Mouse (Mus musculus) layer of hippocampus, adult 11-12 months (tissue): ENCODE measurements at regions not wholly inside any gene's neighbourhood (a gene's known extent, or its start where the extent isn't known, plus 50 kb on each side); places are given as distances from the start of the nearest gene placed in this dataset.

Experiments
- DNase-seq: peaks from one replicate; pipeline ENCODE4 v3.0.0; 2022; ENCODE audit warnings: low spot score

DNA sequence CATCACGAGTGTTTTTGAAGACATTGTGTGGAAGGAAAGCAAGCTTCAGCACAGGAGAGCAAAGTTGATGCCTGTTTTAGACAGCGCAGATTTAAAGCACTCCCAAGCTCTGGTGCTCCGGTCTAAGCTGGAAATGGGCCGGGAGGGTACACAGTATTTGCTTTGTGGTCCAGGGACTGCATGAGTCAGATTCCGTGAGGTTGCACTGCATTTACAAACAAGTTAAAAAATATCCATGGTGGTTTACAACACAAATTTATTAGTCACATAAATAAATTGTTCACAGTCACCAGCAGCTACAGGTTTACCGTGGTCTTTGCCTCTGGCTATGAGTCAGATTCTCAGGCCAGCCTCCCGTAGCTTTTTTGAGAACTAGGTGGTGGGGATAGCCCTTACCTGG is 312.0 kb downstream of the Ptprc start:
- DNase-seq, result no peak

DNA sequence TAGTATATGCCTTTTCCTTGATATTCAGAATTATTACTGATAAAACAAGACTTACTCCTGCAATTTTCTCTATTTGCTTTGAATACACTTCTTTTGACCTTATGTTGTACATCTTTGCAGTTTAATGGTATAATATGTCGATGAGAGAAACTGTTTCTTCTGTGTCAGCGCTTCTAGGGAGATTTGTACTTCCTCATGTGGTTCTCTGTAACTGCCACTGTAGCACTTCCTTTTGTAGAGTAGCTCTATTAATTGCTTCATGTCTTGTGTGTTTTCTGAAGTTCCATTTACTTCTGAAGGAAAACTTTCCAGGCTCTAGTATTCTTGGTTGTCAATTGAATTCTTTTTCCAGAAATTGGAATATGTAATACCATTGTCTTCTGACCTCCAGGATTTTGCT is 323.2 kb downstream of the Ptprc start:
- no peak for DNase-seq

DNA sequence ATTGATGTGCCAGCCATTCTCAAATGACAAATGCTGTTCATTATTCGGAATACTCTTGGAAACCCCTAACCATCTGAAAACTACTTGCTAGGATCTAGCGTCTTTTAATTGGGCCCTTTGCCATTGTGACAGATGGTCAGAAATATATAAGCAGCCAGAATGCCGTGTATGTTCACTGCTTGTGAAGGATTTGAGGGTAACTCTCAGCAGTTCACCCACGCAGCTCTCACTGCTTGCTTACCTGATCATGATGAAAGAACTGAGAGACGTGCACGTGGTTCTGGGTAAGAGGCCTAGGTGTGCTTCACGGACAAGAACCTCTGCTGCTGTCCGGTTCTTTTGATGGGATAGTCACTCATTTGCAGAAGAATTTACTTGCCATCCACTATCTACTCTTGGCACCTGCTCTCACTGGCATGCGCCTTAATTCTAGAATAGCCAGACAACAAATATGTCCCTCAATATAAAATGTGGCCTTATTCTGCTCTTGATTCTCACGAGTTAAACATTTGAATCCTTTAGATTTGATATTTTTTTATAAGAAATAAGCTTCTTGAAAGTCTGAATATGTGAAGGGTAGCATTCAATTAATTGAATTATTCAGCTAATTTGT is 328.1 kb downstream of the Ptprc start:
- peak; percentile 6 for DNase-seq

DNA sequence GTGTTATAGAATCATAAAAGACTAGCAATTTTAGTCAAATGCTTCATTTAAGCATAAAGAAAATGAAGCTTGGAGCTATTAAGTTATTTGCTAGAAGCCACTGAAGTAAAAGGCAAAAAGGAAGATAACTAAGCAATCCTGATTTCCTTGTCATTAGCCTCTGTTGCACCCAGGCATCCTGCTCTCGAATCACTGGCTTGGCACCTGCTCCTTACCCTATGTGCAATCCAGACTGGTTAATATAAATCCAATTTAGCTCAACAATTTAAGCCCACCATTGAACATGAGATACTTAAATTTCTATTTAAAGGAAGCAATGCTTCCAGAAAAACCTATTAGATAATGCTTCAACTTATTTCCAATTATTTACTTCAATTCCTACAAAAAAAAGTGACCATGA is 328.7 kb downstream of the Ptprc start:
- no peak for DNase-seq

DNA sequence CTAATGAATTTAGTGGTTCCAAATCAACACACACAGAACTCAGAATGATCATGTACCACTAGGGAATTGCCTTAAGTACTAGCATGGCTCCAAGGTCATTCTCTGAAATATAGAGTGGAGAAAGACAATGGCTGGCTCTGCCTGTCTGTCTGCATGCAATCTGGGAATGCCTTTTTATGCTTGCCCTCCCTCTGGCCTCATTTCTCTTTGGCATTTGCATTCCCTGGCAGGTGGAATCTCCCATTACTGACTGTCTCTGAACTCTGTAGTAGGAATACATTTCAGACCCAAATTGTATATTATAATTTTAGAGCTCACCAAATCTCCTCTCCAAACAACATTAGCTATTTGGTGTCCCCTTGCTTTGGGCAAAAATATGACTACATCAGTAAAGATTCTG is 335.0 kb downstream of the Ptprc start:
- DNase-seq, result no peak

DNA sequence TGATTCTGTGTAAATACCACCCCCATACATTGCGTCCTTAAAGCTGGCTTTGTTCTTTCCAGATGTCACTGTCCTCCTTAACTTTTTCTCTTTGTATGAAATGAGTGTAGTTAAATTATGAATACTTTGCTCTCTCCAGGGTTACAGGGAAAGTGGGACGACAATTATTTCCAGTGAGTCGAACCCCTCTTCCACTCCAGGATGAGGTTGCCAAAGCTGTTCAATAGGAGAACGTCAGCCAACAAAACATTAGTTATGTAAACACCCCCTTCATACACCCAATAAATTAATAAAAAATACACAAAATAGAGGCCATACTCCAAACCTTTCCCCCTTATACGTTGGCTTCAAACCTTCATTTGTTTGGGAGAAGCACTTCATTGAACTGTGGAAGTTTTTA is 335.8 kb downstream of the Ptprc start:
- DNase-seq, result no peak

DNA sequence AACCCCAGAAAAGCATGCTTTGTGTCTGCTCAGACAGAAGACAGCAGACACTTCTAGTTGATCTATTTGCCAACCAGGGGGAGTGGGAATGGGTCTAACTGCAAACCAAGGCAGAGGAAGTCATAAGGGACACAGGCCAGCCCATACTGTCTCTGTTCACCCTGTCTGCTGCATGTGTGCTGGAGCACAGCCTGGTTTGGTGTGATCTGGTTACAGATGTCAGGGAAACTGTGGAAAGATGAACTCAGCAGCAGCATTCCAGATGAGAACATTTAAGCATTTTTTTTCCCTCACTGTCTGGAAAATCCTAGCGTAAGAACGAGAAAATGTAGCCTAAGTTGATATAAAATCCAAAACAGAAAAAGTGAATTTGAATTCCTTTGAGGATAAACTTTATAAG is 336.2 kb downstream of the Ptprc start:
- no peak for DNase-seq

DNA sequence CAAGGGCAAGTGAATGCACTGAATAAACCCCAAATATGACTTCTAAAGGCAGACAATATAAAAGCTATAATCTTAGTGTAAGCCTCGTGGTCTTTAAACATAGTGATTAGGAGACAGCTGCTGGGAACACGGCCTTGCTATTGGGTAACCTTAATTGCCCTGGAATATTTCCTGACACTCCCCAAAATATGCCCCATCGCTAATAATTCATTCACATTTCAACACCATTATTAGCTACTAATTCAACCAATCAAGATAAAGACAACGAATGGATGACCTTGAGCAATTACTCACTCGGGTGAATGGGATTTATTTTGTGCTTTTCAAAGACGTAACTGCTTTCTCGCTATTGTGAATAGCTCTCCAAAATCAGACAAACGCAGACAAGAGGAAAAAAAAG is 337.2 kb downstream of the Ptprc start:
- no peak for DNase-seq

DNA sequence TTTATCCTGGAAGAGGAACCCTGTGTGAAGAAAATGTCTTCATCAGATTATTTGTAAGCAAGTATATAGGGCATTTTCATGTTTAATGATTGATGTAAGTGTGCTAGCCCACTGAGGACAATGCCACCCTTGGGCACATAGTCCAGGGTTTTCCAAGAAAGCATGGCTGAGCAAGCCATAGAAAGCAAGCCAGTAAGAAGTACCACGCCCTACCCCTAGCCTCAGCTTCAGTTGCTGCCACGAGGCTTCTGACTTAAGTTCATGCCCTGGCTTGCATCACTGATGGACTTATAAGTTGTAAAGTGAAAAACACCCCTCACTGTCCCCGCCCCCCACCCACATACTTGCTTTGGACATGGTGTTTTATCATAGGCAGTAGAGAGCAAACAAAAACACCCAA is 342.0 kb downstream of the Ptprc start:
- no peak for DNase-seq

DNA sequence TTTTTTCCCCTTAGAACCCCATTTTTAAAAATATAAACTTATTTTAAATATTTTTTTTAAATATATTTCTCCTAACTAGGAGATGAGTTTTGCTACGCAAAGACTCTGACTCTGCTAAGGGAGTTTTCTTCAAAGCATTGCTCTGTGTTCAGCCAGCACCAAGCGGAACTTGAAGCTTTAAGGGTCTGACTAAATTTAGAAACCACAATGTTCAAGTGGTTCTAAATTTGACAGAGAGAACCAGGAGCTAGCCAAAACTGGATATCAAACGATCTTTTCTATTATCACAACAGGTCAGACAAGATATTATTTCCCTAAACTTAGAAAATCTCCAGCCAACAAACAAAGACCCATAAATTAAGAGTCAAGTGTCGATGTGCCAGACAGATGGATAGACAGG is 344.2 kb downstream of the Ptprc start:
- no peak for DNase-seq

DNA sequence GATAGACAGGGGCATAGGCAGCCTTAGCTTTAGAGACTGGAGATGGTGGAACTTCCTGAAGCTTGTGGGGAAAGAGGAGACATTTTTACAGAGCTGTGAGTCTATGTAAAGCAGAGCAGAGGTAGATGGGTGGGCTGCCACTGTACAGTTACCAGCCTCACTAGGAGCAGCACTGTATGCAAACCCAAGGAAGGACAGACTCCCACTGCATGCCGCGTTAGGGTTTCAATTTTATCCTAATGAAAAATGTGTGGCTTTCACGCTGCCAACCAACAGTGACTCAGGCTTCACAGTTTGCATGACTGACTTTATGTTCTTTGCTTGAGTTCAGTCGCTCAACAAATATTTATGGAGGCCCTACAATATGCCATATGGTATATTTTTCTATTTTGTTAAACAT is 348.1 kb downstream of the Ptprc start:
- DNase-seq, result no peak

DNA sequence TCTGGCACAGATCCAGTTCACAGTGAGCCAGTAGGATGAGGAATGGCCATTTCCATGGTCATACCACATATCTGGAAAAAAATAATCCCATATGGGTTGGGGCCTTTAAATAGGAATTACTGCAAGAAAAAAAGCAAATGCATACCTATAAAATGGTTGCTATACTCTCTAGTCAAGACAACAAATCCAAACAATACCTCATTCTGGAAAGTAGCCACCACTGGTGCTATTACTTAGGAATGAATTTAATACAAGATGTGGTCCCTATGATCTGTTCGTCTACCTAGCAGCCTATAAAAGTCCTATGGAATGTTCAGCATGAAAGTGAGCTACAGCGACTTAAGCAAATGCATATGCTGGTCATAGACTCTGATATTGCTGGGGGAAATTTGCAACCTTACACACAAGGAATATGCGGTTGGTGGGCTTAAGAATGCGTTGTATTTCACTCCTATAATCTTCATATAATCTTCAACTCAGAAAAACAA is 360.1 kb downstream of the Ptprc start:
- no peak for DNase-seq

DNA sequence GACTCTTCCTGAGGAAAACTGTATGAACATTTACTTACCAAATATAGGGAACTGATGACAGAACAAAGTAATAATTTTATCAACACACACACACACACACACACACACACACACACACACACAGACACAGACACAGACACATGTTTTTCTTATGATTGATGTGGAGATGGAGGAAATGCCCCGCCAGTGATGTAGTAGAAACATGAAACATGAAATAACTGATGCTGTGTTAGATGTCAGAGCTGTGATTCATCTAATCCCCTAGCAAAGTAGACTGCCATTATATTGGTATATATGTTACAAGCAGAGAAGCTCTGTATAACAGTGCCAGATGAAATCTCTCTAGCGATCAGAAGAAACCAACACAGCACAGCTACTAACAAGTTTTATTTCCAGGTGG is 361.0 kb downstream of the Ptprc start:
- DNase-seq, result no peak

DNA sequence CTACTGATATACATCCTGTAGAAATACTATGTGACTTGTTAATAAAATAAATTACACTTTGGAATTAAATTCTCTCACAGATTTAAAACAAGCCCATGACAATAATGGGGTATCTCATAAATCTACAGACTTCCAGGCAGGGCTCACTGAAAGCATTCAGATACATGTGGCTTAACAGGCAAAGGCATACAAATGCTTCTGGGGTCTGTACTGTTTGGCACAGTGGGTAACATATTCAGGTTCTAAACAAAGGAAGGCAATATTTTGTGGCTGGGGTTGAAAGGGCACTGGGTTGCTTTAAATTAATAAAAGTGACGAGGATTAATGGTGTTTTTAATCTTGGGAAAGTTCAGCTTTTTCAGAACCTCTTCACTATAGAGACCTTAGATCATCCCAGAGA is 361.8 kb downstream of the Ptprc start:
- DNase-seq, result no peak

DNA sequence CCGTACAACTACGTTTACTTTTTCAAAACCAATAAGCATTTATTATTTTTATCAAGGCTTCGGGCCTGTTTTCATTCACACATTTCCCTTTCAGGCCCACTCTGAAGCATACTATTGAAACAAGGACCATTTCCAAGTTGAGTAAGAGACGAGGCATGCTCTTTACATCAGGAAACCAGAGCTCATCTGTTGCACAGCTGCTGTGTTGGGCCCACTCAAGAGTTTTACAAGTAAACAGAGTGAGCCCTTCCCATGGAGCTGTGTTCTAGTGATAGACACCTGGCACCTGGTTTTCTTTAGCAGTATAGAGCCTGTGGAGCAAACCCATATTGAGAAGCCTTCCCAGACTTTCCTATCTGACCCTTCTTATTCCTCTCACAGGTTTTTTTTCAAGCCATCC is 363.5 kb downstream of the Ptprc start:
- no peak for DNase-seq

DNA sequence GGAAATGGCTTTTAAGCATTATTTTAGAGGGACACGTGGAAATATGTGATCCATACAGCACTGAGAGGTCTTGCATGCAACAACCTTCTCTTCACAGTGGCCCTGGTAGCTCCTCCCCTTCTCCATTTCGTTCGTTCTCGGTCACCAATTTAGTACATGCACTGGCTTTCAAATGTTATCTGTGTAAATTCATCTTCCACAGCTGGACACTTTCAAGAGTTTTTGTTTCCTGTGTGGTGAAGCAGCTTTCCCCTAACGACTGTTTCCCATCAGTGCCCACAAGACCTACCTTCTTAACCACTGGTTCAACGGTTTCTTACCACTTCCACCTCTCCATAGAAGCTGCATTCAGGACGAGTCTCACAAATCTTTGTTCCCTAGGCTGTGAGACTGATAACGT is 368.8 kb downstream of the Ptprc start:
- no peak for DNase-seq

DNA sequence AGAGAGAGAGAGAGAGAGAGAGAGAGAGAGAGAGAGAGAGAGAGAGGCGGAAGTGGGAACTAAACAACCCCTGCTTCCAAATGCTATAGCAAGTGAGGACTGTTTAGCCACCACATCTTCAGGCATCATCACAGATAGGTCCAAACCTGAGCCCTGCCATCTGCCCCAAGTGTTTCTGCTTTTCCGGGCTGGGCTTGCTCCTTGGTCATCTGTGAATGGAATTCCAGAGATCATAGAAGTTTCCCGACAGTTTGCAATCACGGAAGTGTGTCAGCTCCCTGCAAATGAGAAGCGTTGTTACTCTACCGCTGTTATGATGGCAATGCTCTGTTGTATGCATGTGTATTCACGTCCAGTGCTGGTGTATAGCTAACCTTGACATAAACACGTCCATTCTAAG is 369.3 kb downstream of the Ptprc start:
- no peak for DNase-seq

DNA sequence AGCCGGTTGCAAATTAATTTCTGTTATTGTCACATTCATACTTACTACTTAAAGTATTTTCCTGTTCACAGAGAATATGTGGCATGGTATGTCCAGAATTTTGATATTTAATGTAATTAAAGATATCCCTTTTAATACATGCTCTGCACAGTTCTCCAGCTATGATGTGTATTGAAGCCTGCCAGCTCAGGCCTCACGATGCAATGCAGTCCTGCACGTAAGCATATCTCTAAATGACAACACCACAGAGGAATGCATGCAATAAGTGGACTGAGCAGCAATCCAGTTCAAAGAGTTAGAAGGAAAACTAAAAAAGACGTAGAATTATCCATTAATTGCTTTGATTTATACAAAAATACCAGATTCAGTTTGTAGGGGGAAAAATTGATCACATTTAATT is 373.4 kb downstream of the Ptprc start:
- no peak for DNase-seq

DNA sequence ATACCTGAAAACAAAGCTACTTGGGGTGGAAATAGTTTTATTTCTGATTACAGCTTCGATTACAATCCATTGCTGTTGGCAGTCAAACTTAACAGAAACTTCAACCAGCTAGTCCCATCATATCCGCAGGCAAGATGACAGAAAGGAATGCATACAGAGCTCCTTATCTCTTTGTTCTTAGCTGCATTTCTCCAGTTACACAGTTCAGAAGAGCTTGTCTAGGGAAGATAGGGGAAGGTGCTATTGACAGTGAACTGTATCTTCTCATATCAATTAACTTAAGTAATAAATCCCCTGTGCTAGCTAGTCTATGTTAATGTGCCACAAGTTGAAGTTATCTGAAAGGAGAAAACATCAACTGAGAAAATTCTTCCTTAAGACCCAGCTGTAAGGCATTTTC is 374.8 kb downstream of the Ptprc start:
- no peak for DNase-seq

DNA sequence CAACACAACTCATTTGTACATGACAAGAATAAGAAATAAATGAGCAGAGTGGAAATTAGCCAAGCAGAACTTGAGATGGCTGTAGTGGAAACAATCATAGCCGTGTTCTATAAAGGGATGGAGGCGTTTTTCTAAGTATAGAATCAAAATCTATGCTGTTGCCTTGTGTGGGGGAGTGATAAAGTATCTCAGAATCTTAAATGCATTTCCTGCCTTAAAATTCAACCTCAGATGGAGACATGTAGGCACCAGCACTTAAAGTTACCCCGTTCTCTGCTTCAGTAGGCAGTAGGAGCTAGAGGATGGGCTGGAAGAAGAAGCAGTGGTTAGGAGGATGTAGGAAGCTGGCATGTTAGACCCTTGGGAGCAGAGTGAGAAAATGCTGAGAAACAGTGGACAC is 386.7 kb downstream of the Ptprc start:
- DNase-seq, result no peak

DNA sequence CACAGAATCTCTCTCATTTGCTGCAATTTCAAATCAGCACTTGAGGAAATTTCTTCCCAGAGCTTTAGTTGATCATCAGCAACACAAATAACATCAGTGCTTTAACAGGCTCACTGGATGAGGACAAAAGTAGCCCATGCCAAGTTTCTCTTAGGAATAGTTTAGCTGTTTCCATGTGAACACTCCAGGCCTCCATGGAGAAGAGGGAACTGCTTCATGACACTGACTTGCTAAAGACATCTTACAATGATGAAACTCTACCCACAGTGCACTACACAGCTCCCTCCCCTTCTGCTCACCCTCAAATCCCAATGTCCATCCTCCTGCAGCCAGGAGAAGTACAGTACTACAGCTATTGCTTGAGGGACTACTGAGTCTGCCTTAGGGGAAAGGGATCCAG is 388.9 kb downstream of the Ptprc start:
- DNase-seq, result no peak

DNA sequence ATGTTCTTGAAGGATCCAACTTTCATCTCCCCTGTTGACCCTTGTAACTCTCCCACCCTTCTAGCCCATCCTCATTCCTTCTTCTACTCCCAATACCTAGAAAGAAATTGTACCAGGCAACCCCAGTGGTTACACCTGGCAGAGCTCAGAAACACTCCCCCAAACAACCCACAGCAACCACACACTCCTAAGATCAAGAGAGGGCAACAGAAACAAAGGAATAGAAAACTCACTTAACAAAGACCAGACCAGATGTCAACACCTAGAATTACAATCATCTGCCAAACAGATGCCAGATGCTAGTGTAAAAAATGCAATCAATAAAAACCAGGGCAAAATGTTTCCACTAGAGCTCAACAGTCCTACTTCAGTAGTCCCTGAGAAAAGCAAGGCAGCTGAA is 400.9 kb downstream of the Ptprc start:
- no peak for DNase-seq

DNA sequence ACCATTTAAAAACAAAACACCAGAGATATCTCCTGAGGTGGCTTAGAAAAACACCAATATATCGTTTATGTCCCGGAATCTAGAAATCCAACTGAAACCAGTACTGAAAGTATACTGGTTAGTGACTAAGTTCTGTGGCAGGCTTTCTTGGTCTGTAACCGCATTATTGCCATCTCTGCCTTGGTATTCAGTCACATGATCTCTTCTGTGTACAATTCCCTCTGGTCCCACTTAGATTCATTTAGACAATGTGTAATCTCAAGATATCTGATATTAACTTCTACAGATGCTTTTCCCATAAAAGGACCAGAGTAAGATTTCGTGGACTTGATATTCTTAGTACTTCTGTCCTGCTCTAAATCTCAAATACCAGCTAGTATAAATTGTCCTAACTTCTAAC is 414.7 kb downstream of the Ptprc start:
- no peak for DNase-seq

DNA sequence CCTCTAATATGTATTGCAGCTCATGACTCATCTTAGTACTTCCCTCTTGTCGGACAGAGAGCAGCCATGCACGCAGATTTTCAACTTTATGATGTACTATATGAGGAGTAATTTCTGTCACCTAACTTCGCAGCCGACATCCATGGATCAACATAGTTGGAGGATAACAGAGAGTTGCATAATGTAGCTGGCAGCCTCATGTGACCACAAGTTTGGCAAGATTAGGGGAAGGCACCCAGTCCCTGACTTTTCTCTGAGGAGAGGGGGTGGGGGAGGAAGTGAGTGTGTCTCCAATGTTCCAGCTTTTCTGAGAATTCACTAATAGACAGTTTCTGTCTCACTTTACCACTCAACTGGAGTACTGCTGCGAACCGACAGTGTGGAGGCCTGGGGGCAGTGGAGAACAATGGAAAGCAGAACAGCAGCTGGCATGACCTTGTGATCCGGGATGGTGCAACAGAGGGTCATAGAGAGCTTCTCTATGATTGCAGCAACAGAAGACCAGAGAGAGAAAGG is 424.0 kb downstream of the Ptprc start:
- peak; percentile 38 for DNase-seq

DNA sequence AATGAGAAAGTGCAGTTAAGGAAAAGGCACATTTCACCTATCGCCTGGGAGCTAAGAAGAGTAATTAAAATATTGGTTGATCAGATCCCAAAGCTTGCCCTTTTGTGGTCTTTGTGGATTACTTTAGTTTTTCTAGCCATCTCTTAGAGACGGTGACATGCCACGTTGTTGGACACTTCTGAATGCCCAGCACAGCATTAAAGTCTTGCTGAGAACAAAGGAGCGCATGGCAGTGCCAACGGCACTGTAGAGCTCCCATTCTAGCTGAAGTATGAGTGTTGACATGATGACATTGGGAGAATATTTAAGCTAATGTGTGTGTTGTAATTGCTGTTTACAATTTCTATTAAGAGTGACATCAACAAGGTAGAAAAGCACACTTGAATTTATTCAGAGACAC is 424.6 kb downstream of the Ptprc start:
- DNase-seq, result no peak
